Mouse (Mus musculus): ENCODE data around the gene Cmtm4. TPM values are rescaled to one million over a fixed set of nuclear protein-coding genes. Genes with fewer than 3 reads are reported as not detected.

The Cmtm4 gene
- polyA plus RNA-seq, 1 experiment from 2014 or later: 3.6 TPM

DNA sequence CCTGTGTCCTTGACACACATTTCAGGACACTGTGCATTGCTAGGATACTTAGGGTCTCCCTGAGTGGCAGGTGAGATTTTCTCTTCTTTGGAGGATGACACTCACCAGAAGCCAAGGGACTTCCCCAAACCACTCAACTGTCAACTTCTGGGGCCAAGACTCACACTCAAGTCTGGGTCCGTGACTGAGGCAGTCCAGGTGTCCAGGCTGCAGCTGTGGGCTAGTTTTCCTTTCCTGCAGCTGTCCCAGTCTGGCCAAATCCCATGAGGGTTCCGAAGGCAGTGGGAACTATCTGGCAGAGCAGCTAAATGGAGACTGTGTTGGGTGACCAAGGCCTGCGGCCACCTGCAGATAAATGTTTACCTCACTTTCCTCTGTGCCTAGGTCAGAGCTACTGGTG lies 16.4 kb upstream of the Cmtm4 start:
- Histone ChIP-seq H3K27me3 (ENCODE audit: insufficient read depth, low read length) (no peaks in the 10 kb centered on the region), H3K9ac (no peak overlapping the region), H3K4me2 (no peak overlapping the region), H3K9me3 (ENCODE audit: low read depth, low read length) (no peaks in the 10 kb centered on the region), H3K4me3 (ENCODE audit: low read depth, low read length) (no peak overlapping the region), H3K27ac (ENCODE audit: low read depth) (no peak overlapping the region), H3K36me3 (ENCODE audit: insufficient read depth) (peaks cover under 1% of the 10 kb centered on the region), H3K4me1 (ENCODE audit: insufficient read depth) (no peaks in the 10 kb centered on the region; the same call in 1 of the 2 replicates)
- no peak for TF ChIP-seq CTCF (IDR thresholded peaks at IDR 0.05; ENCODE audit: low read depth)
- WGBS: 60% methylated on average over 3 of the region's 3 CpGs
- DNase-seq (no peak), ATAC-seq (ENCODE audit: insufficient read depth) (no peak)

- Histone ChIP-seq H3K27ac (ENCODE audit: low read depth) (no peak overlapping the region), H3K4me1 (ENCODE audit: insufficient read depth) (no peaks in the 10 kb centered on the region; the same call in 1 of the 2 replicates), H3K27me3 (ENCODE audit: insufficient read depth, low read length) (no peaks in the 10 kb centered on the region), H3K4me2 (no peak overlapping the region), H3K4me3 (ENCODE audit: low read depth, low read length) (no peak overlapping the region), H3K9ac (no peak overlapping the region), H3K9me3 (ENCODE audit: low read depth, low read length) (no peaks in the 10 kb centered on the region), H3K36me3 (ENCODE audit: insufficient read depth) (no peaks in the 10 kb centered on the region; the same call in 1 of the 2 replicates)
- ATAC-seq (ENCODE audit: insufficient read depth) (no peak), DNase-seq (no peak)
- WGBS: 76% methylated on average over 3 of the region's 3 CpGs
- TF ChIP-seq CTCF (IDR thresholded peaks at IDR 0.05; ENCODE audit: low read depth): no peak
These were observed 15.9 kb upstream of the Cmtm4 start for GRCm38 (mm10) chr8:104411468-104411867.

- 61% methylated on average over 7 of the region's 7 CpGs for WGBS
- Histone ChIP-seq H3K9me3 (ENCODE audit: low read depth, low read length) (no peaks in the 10 kb centered on the region), H3K4me1 (ENCODE audit: insufficient read depth) (no peaks in the 10 kb centered on the region; the same call in 1 of the 2 replicates), H3K4me2 (no peak overlapping the region), H3K27ac (ENCODE audit: low read depth) (no peak overlapping the region), H3K4me3 (ENCODE audit: low read depth, low read length) (no peak overlapping the region), H3K27me3 (ENCODE audit: insufficient read depth, low read length) (no peaks in the 10 kb centered on the region), H3K9ac (no peak overlapping the region), H3K36me3 (ENCODE audit: insufficient read depth) (no peaks in the 10 kb centered on the region; the same call in 1 of the 2 replicates)
- no peak for ATAC-seq (ENCODE audit: insufficient read depth)
- no peak for DNase-seq
- no peak for TF ChIP-seq CTCF (IDR thresholded peaks at IDR 0.05; ENCODE audit: low read depth)
These were observed 15.1 kb upstream of the Cmtm4 start for GRCm38 (mm10) chr8:104410628-104411273.

DNA sequence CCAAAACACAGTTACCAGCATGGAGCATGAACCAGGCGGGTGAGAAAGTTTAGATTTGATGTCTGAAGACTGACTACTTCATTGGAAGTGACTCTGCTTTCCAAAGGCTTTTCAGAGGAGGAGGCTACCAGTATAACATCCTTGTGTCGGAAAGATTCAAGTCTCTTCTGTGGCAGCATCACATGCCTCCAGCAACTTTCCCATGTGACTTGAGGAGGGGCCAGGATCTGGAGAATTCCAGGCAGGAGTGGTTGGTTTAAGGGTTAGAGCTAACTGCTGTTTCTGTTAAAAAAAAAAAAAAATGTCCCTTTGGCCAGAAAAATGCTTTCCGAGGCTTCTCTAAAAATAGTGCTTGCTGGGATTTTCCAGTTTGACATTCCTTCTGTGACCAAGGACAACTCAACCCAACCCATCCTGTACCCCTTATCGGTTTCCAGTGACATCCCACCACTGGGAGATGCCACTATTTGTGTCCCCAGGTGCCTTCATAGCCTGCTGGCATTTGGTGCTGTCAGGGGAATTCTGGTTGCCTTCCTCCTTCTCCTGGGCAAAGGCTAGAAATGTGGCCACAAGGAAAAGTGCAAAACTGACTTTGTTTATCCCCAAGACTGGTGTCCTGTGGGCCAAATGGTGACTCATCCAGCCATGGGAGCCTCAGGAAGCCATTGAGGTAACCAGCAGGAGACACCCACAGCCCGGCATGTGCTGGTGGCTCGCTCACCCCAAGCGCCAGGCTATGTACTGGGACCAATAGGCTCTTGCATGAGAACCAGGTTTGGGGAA lies 12.9 kb upstream of the Cmtm4 start:
- Histone ChIP-seq H3K4me2 (no peak overlapping the region), H3K4me3 (ENCODE audit: low read depth, low read length) (no peak overlapping the region), H3K4me1 (ENCODE audit: insufficient read depth) (no peaks in the 10 kb centered on the region; the same call in 1 of the 2 replicates), H3K27ac (ENCODE audit: low read depth) (no peak overlapping the region), H3K9ac (no peak overlapping the region), H3K27me3 (ENCODE audit: insufficient read depth, low read length) (no peaks in the 10 kb centered on the region), H3K36me3 (ENCODE audit: insufficient read depth) (no peaks in the 10 kb centered on the region), H3K9me3 (ENCODE audit: low read depth, low read length) (no peaks in the 10 kb centered on the region)
- 80% methylated on average over 7 of the region's 7 CpGs for WGBS
- DNase-seq (no peak), ATAC-seq (ENCODE audit: insufficient read depth) (no peak)
- TF ChIP-seq CTCF (IDR thresholded peaks at IDR 0.05; ENCODE audit: low read depth): no peak

DNA sequence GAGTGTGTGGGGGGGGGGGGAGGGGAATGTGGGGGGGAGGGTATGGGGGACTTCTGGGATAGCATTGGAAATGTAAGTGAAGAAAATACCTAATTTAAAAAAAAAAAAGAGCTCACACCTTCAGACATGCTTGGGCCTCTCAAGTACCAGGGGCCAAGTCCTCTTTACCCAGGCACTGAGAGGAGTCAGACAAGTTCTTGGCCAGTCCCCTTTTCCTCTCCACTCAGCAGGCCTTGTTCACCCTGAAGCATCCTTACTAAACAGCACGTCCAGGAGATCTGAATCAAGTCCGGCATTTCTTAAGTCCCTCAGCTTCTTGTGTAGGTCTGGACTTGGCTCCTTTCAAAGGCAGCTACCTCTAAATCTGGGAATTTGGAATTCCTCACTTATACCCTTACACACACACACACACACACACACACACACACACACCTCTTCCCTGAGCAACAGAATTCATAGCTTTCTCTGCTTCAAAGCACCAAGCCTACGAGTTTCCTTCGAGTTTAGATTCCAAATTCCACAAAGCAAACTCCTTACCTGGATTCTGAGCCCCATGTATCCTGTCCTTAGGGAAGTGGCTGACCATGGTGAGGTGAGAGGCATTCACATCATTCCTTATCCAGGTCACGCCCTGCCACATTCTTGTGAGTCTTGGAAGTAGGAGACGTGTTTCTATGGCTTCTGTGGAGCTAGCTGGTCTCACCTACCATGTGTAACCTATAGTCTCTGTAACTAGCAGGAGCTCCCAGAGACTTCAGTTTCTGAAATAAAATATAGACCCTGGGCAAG lies 10.9 kb upstream of the Cmtm4 start:
- 46% methylated on average over 6 of the region's 6 CpGs for WGBS
- Histone ChIP-seq H3K9me3 (ENCODE audit: low read depth, low read length) (no peaks in the 10 kb centered on the region), H3K4me1 (ENCODE audit: insufficient read depth) (no peaks in the 10 kb centered on the region), H3K4me2 (no peak overlapping the region), H3K27ac (ENCODE audit: low read depth) (no peak overlapping the region; the same call in 1 of the 2 replicates), H3K9ac (no peak overlapping the region), H3K27me3 (ENCODE audit: insufficient read depth, low read length) (no peaks in the 10 kb centered on the region), H3K4me3 (ENCODE audit: low read depth, low read length) (no peak overlapping the region), H3K36me3 (ENCODE audit: insufficient read depth) (no peaks in the 10 kb centered on the region)
- no peak for DNase-seq
- ATAC-seq (ENCODE audit: insufficient read depth): peak; percentile 40; the same call in 1 of the 2 replicates
- TF ChIP-seq CTCF (IDR thresholded peaks at IDR 0.05; ENCODE audit: low read depth): no peak

DNA sequence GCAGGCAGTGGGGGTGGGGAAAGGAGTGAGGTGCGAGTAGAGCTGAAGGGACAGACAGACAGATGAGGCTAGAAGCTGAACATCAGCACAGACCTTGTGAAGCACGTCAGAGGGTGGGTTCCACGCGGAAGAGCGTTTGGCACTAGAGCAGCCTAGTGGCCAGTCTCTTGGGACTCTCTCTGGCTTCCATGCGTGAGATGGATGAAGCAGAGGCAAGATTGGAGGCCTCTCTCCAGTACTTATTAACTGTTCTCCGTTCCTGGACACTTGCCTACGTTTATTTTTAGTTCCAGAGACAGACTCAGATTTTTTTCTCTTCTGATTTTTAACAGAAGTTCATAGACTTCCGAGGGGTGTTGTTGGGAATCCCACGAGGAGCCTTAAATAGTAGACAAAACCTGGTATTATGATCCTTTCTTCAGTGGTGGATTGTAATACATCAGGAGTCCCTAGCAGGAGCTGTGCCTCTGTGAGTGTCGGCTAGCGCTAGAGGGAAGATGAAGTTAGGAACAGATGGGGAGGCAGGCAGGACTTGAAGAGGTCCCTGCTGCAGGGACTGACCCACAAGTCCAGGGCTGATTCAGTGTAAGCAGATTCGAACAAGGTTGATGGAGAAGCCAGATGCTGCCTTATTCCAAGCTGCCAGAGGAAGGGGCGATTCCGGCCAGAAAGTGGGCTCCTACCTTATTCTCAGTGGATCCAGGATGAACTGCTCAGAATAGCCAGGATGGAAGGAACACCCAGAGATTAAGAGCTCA lies 10.0 kb upstream of the Cmtm4 start:
- Histone ChIP-seq H3K27me3 (ENCODE audit: insufficient read depth, low read length) (no peaks in the 10 kb centered on the region), H3K9ac (no peak overlapping the region), H3K4me2 (no peak overlapping the region), H3K4me1 (ENCODE audit: insufficient read depth) (no peaks in the 10 kb centered on the region), H3K4me3 (ENCODE audit: low read depth, low read length) (no peak overlapping the region), H3K9me3 (ENCODE audit: low read depth, low read length) (no peaks in the 10 kb centered on the region), H3K27ac (ENCODE audit: low read depth) (no peak overlapping the region), H3K36me3 (ENCODE audit: insufficient read depth) (no peaks in the 10 kb centered on the region)
- WGBS: 45% methylated on average over 15 of the region's 15 CpGs
- peak; percentile 48 for DNase-seq
- no peak for TF ChIP-seq CTCF (IDR thresholded peaks at IDR 0.05; ENCODE audit: low read depth)
- no peak for ATAC-seq (ENCODE audit: insufficient read depth)

Data from lung, embryonic 14.5 days (tissue).